Mouse (Mus musculus): ENCODE measurements around the gene Lipe. TPM values are rescaled to one million over a fixed set of nuclear protein-coding genes. Genes with fewer than 3 reads are reported as not detected.

Gene Lipe
- polyA plus RNA-seq, 1 experiment from 2014 or later: 21.4 TPM

DNA sequence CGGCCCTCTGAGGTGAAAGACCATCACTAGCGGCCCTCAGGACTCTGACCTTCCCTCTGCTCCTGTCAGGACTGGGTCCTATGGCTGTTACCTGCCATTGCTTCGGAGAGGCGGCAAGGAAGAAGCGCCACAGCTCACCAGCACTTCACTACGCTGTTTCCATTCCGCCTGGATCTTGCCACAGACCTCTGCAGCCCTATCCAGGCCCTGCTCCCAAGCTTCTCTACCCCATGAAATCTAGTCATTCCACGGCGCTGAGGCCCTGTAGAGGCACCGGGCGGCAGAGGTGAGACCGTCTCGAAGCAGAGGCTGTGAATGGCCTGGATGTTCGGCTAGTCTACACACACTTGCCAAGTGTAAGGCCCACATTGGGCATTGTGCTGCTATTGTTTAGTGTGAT is 1.9 kb downstream of the Lipe start:
- Histone ChIP-seq H3K36me3 (ENCODE audit: insufficient read depth, low read length) (no peaks in the 10 kb centered on the region), H3K9ac (replicated peaks; ENCODE audit: low read depth) (no peak overlapping the region), H3K27me3 (replicated peaks; ENCODE audit: insufficient read depth, low read length) (no peaks in the 10 kb centered on the region), H3K4me3 (ENCODE audit: low read depth, low read length) (no peak overlapping the region), H3K4me1 (ENCODE audit: insufficient read depth, low read depth, low read length) (peaks cover 13% of the 10 kb centered on the region; the same call in 1 of the 2 replicates), H3K4me2 (replicated peaks; ENCODE audit: low read depth, low read length) (peak overlapping the region; percentile 68; the same call in 1 of the 2 replicates), H3K27ac (ENCODE audit: low read length) (peak overlapping the region; percentile 84), H3K9me3 (ENCODE audit: low read length) (no peaks in the 10 kb centered on the region)
- no peak for ATAC-seq
- WGBS: 91% methylated on average over 14 of the region's 14 CpGs
- no peak for DNase-seq (ENCODE audit: low spot score)
- TF ChIP-seq EP300 (IDR thresholded peaks at IDR 0.05): no peak
- TF ChIP-seq CTCF (IDR thresholded peaks at IDR 0.05): no peak

DNA sequence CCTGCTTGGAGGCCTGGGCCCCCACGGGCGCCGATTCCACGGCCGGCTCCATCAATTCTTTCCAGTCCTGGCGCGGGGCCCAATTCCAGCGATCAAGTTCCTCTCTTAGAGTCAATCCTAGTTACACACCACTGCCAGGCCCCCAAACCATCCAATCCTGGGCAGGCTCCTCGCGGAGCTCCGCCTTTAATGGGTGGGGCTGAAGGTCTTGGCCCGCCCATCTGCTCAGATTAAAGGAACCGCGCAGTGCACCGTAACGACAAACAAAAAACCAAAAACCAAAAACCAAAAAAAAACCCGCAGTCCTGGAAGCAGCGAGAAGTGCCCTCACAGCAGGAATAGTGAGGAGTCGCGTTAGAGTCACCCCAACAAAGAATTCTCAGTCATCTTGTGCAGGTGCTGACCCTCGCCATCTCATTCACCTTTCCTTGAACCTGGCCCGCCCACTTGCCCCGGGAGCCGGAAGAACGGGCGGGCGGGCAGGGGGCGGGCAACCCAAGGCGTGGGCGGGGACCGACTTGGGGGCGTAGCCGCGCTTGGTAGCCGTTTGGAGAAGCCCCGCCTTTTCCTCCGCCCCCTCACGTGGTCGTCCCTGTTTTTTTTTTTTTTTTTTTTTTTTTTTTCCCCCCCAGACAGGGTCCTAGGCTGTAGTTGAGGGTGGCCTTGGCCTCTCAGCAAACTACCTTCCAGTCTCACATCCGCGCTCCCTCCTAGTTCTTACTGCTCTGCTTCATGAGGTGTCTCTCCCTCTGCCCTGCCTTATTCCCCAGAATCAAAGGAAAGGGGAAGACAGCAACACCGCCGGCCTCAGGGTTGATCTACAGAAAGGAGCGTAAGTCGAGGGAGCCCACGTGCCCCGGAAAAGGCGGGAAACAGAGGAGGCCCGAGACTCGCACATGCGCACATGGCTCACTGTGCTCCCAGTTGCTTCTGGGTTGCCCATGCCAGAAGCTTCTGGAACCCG is 2.7 kb downstream of the Lipe start:
- DNase-seq (ENCODE audit: low spot score): peak; percentile 98
- no peak for TF ChIP-seq CTCF (IDR thresholded peaks at IDR 0.05)
- 0 out of 2 replicates have a peak, but pooled peaks have one; percentile 38 for TF ChIP-seq EP300 (IDR thresholded peaks at IDR 0.05)
- Histone ChIP-seq H3K4me3 (ENCODE audit: low read depth, low read length) (peak overlapping the region; percentile 67), H3K27ac (ENCODE audit: low read length) (peak overlapping the region; percentile 84), H3K9me3 (ENCODE audit: low read length) (no peaks in the 10 kb centered on the region), H3K36me3 (ENCODE audit: insufficient read depth, low read length) (no peaks in the 10 kb centered on the region), H3K9ac (replicated peaks; ENCODE audit: low read depth) (peak overlapping the region; percentile 48), H3K4me2 (replicated peaks; ENCODE audit: low read depth, low read length) (peak overlapping the region; percentile 68), H3K27me3 (replicated peaks; ENCODE audit: insufficient read depth, low read length) (no peaks in the 10 kb centered on the region), H3K4me1 (ENCODE audit: insufficient read depth, low read depth, low read length) (peaks cover 13% of the 10 kb centered on the region; the same call in 1 of the 2 replicates)
- 7% methylated on average over 44 of the region's 52 CpGs for WGBS
- ATAC-seq: peak; percentile 98

DNA sequence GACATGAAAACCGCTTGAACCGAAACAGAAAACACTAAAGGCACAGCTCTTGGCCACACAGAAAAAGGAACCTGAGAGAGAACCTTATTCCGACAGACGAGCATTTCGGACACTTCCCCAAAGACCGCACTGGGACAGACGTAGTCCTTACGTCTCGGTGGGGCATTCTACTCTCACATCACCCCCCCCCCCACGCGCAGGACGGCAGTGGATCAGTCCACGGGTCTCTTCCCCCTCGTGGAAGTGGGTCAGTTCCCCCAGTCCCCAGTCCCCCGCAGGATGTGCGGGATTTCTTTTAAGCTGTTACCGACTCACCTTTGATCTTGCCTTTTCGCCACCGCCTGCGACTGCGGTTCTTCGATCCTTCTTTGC is 3.3 kb downstream of the Lipe start:
- peaks cover 16% of the 10 kb centered on the region; the same call in 1 of the 2 replicates for H3K4me1 ChIP-seq (ENCODE audit: insufficient read depth, low read depth, low read length)
- under 1% methylated on average over 22 of the region's 22 CpGs for WGBS
- no peaks in the 10 kb centered on the region for H3K27me3 ChIP-seq (replicated peaks; ENCODE audit: insufficient read depth, low read length)
- H3K36me3 ChIP-seq (ENCODE audit: insufficient read depth, low read length): no peaks in the 10 kb centered on the region
- peak overlapping the region; percentile 68 for H3K4me2 ChIP-seq (replicated peaks; ENCODE audit: low read depth, low read length)
- ATAC-seq (peak; percentile 16), DNase-seq (ENCODE audit: low spot score) (peak; percentile 58)
- H3K9ac ChIP-seq (replicated peaks; ENCODE audit: low read depth): peak overlapping the region; percentile 48
- peak overlapping the region; percentile 67 for H3K4me3 ChIP-seq (ENCODE audit: low read depth, low read length)
- TF ChIP-seq EP300 (IDR thresholded peaks at IDR 0.05) (no peak; the same call in 1 of the 2 replicates), CTCF (IDR thresholded peaks at IDR 0.05) (no peak)
- H3K9me3 ChIP-seq (ENCODE audit: low read length): no peaks in the 10 kb centered on the region
- H3K27ac ChIP-seq (ENCODE audit: low read length): peak overlapping the region; percentile 78

DNA sequence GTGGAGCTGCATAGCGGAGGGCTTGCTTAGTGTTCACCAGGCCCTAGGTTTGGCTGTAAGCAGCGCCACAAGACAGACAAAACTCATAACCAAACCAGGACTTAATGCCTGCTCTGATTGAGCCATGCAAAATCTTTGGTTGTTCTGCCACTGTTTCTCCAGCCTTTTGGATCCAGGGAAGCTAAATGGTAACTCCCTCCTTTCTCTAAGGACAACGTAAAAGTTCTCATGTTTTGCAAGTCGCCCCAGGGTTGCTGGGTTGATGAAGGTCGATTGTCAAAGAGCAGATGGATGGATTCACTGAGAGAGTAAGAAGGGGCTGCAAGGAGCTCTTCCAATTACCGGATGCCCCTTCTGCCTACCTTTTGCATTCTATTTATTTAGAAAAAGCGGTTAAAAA is 3.8 kb downstream of the Lipe start:
- Histone ChIP-seq H3K4me1 (ENCODE audit: insufficient read depth, low read depth, low read length) (peaks cover 20% of the 10 kb centered on the region), H3K27ac (ENCODE audit: low read length) (peak overlapping the region; percentile 78), H3K9me3 (ENCODE audit: low read length) (no peaks in the 10 kb centered on the region), H3K4me2 (replicated peaks; ENCODE audit: low read depth, low read length) (peak overlapping the region; percentile 68), H3K4me3 (ENCODE audit: low read depth, low read length) (peak overlapping the region; percentile 67), H3K9ac (replicated peaks; ENCODE audit: low read depth) (peak overlapping the region; percentile 48), H3K27me3 (replicated peaks; ENCODE audit: insufficient read depth, low read length) (no peaks in the 10 kb centered on the region), H3K36me3 (ENCODE audit: insufficient read depth, low read length) (no peaks in the 10 kb centered on the region)
- no peak for TF ChIP-seq EP300 (IDR thresholded peaks at IDR 0.05)
- TF ChIP-seq CTCF (IDR thresholded peaks at IDR 0.05): no peak
- ATAC-seq: no peak
- no peak for DNase-seq (ENCODE audit: low spot score)
- 11% methylated on average over 7 of the region's 7 CpGs for WGBS

GRCm38 (mm10) chr7:25393451-25394210 is 4.9 kb downstream of the Lipe start:
- ATAC-seq: no peak
- DNase-seq (ENCODE audit: low spot score): no peak
- Histone ChIP-seq H3K36me3 (ENCODE audit: insufficient read depth, low read length) (no peaks in the 10 kb centered on the region), H3K4me2 (replicated peaks; ENCODE audit: low read depth, low read length) (peak overlapping the region; percentile 68), H3K9ac (replicated peaks; ENCODE audit: low read depth) (0 out of 2 replicates have a peak overlapping the region, but pooled peaks have one; percentile 48), H3K9me3 (ENCODE audit: low read length) (no peaks in the 10 kb centered on the region), H3K27me3 (replicated peaks; ENCODE audit: insufficient read depth, low read length) (no peaks in the 10 kb centered on the region), H3K4me1 (ENCODE audit: insufficient read depth, low read depth, low read length) (peaks cover 31% of the 10 kb centered on the region), H3K4me3 (ENCODE audit: low read depth, low read length) (no peak overlapping the region; the same call in 1 of the 2 replicates), H3K27ac (ENCODE audit: low read length) (no peak overlapping the region)
- TF ChIP-seq CTCF (IDR thresholded peaks at IDR 0.05) (no peak), EP300 (IDR thresholded peaks at IDR 0.05) (no peak)
- 70% methylated on average over 8 of the region's 8 CpGs for WGBS

DNA sequence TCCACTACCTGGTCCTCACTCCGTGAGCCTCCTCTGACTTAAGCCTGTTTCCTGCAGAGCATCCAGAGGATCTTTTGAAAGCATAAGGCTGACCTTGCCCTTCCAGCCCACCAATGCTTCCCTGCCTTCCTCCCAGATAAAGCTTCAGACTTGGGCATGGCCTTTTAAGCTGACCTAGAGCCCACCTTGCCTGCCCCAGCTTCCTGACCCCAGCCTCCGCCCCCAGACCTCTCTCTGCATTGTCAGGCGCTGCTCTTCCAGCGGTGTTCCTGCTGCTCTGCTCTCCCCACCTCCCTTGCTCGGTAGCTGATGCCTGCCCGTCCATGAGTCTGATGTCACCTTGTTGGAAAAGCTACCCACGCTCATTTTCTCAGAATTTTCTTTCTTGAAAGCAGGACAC is 5.7 kb downstream of the Lipe start:
- Histone ChIP-seq H3K4me1 (ENCODE audit: insufficient read depth, low read depth, low read length) (peaks cover 36% of the 10 kb centered on the region), H3K9me3 (ENCODE audit: low read length) (no peaks in the 10 kb centered on the region), H3K27me3 (replicated peaks; ENCODE audit: insufficient read depth, low read length) (no peaks in the 10 kb centered on the region), H3K4me2 (replicated peaks; ENCODE audit: low read depth, low read length) (no peak overlapping the region), H3K4me3 (ENCODE audit: low read depth, low read length) (no peak overlapping the region), H3K36me3 (ENCODE audit: insufficient read depth, low read length) (no peaks in the 10 kb centered on the region), H3K27ac (ENCODE audit: low read length) (no peak overlapping the region), H3K9ac (replicated peaks; ENCODE audit: low read depth) (no peak overlapping the region)
- ATAC-seq (no peak), DNase-seq (ENCODE audit: low spot score) (no peak)
- TF ChIP-seq EP300 (IDR thresholded peaks at IDR 0.05) (no peak), CTCF (IDR thresholded peaks at IDR 0.05) (no peak)
- WGBS: 57% methylated on average over 7 of the region's 7 CpGs

All from lung, postnatal 0 days (tissue).